Mouse (Mus musculus) cerebellum, adult 11 months (tissue): Measurements from ENCODE around the gene Rnf4.
A peak's percentile ranks its signal among the peaks of the same experiment; 100 is the strongest.

Experiments
- DNase-seq: peaks from one replicate; pipeline ENCODE4 v3.0.0; 2022

Rnf4 gene

GRCm38 (mm10) chr5:34336097-34336774 lies at the start of gene Rnf4:
TSS of gene Rnf4 (plus strand) at chr5:34336289.
- peak; percentile 97 for DNase-seq

- DNase-seq = peak; percentile 46
Observed at GRCm38 (mm10) chr5:34286516-34286915, 49.6 kb upstream of the Rnf4 start.

GRCm38 (mm10) chr5:34287001-34287837 lies 48.9 kb upstream of the Rnf4 start:
- peak; percentile 66 for DNase-seq

GRCm38 (mm10) chr5:34287838-34288145 lies 48.3 kb upstream of the Rnf4 start:
- no peak for DNase-seq

GRCm38 (mm10) chr5:34288154-34288716 lies 47.9 kb upstream of the Rnf4 start, which contains the start of the genes Zfyve28 and Cfap99:
TSS of gene Zfyve28 (minus strand) at chr5:34288449.
TSS of gene Cfap99 (plus strand) at chr5:34288600.
- peak; percentile 98 for DNase-seq

GRCm38 (mm10) chr5:34289286-34289685 lies 46.8 kb upstream of the Rnf4 start:
- peak; percentile 26 for DNase-seq

GRCm38 (mm10) chr5:34293363-34293762 lies 42.7 kb upstream of the Rnf4 start:
- no peak for DNase-seq

GRCm38 (mm10) chr5:34294696-34295095 lies 41.4 kb upstream of the Rnf4 start:
- DNase-seq = no peak

- DNase-seq = no peak
Observed at GRCm38 (mm10) chr5:34295141-34295540, 40.9 kb upstream of the Rnf4 start.

GRCm38 (mm10) chr5:34298061-34298460 lies 38.0 kb upstream of the Rnf4 start:
- no peak for DNase-seq

GRCm38 (mm10) chr5:34298937-34299535 lies 37.1 kb upstream of the Rnf4 start:
- DNase-seq = no peak

GRCm38 (mm10) chr5:34302377-34302776 lies 33.7 kb upstream of the Rnf4 start:
- no peak for DNase-seq

- DNase-seq = no peak
Observed at GRCm38 (mm10) chr5:34309016-34309415, 27.1 kb upstream of the Rnf4 start.

GRCm38 (mm10) chr5:34319491-34320034 lies 16.5 kb upstream of the Rnf4 start:
- no peak for DNase-seq

GRCm38 (mm10) chr5:34321236-34321635 lies 14.9 kb upstream of the Rnf4 start:
- no peak for DNase-seq

- no peak for DNase-seq
Observed at GRCm38 (mm10) chr5:34325286-34325685, 10.8 kb upstream of the Rnf4 start.

- DNase-seq = no peak
Observed at GRCm38 (mm10) chr5:34326249-34326691, 9.8 kb upstream of the Rnf4 start.

- DNase-seq = peak; percentile 36
Observed at GRCm38 (mm10) chr5:34326875-34327576, 9.1 kb upstream of the Rnf4 start.

GRCm38 (mm10) chr5:34330136-34330535 lies 6.0 kb upstream of the Rnf4 start:
- no peak for DNase-seq

- DNase-seq = no peak
Observed at GRCm38 (mm10) chr5:34334081-34334480, 2.0 kb upstream of the Rnf4 start.

- DNase-seq = no peak
Observed at GRCm38 (mm10) chr5:34335539-34336096, 471 bp upstream of the Rnf4 start.
